Comparison of ENCODE assay signal across 8 mouse cellular contexts in the genomic region with DNA sequence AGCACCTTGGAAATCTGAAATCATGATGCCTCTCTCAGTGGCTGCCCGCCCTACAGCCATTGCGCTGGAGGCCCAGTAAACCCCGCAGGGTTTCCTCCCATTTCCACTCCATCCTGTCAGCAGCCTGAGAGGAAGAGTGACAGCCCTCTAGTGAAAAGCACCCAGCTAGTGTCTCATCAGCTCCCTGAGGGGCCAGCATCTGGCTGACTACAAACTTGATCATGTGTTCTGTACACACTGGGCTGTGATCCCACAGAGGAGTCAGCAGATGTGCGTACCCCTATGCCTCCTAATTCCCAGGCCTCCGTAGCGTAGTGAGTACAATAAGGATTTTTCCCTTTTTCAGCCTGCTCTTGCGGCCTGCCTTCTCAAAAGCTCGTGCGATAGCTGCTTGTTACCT. TPM values are rescaled to one million over a fixed set of nuclear protein-coding genes. Genes with fewer than 3 reads are reported as not detected.
DNase-seq lines count a peak whose midpoint lies in the region; ATAC-seq and TF ChIP-seq lines count a peak whose summit lies in the region.

No protein-coding gene starts in this region.

- no peak for TF ChIP-seq CTCF in intestine, postnatal 0 days (IDR thresholded peaks at IDR 0.05; ENCODE audit: low read depth)

- H3K4me2 ChIP-seq in intestine, postnatal 0 days (replicated peaks; ENCODE audit: low read depth) = no peak overlapping the region; the same call in 1 of the 2 replicates

- H3K4me3 ChIP-seq in heart, embryonic 10.5 days = no peak overlapping the region
- no peak overlapping the region for H3K4me3 ChIP-seq in intestine, postnatal 0 days (ENCODE audit: low read depth, low read length)

- DNase-seq in 3T3-L1 (ENCODE audit: low read depth, low spot score) (peak; percentile 62), 416B (ENCODE audit: low read depth) (peak; percentile 39)
- DNase-seq in heart, embryonic 10.5 days (ENCODE audit: low spot score) = no peak
- DNase-seq in adrenal gland, postnatal 10 days = no peak
- no peak for DNase-seq in frontal cortex, postnatal 14 days (ENCODE audit: low spot score in 2 of 2)
- no peak for DNase-seq in frontal cortex, postnatal 36 days (ENCODE audit: low spot score in 2 of 2)
- DNase-seq in kidney, adult 18-20 months = no peak

- ATAC-seq in intestine, postnatal 0 days = no peak

- WGBS in heart, embryonic 10.5 days = 65% methylated on average over 9 of the region's 9 CpGs
- 68% methylated on average over 9 of the region's 9 CpGs for WGBS in intestine, postnatal 0 days

- 0 out of 2 replicates have a peak, but pooled peaks cover 3% of the 10 kb centered on the region for H3K36me3 ChIP-seq in heart, embryonic 10.5 days
- H3K36me3 ChIP-seq in intestine, postnatal 0 days (ENCODE audit: control insufficient read depth, insufficient read depth) = no peaks in the 10 kb centered on the region

- peaks cover 9% of the 10 kb centered on the region; the same call in 1 of the 2 replicates for H3K27me3 ChIP-seq in heart, embryonic 10.5 days (ENCODE audit: insufficient read depth, poor library complexity, severe bottlenecking)
- no peaks in the 10 kb centered on the region for H3K27me3 ChIP-seq in intestine, postnatal 0 days (replicated peaks; ENCODE audit: control insufficient read depth, insufficient read depth, low read length)

- H3K9me3 ChIP-seq in heart, embryonic 10.5 days = no peaks in the 10 kb centered on the region
- no peaks in the 10 kb centered on the region for H3K9me3 ChIP-seq in intestine, postnatal 0 days (ENCODE audit: control insufficient read depth)

- 0 out of 2 replicates have a peak overlapping the region, but pooled peaks have one; percentile 22 for H3K27ac ChIP-seq in heart, embryonic 10.5 days
- H3K27ac ChIP-seq in intestine, postnatal 0 days (ENCODE audit: low read depth, low read length) = peak overlapping the region; percentile 35; the same call in 1 of the 2 replicates

- H3K4me1 ChIP-seq in heart, embryonic 10.5 days = peaks cover 73% of the 10 kb centered on the region
- 0 out of 2 replicates have a peak, but pooled peaks cover 4% of the 10 kb centered on the region for H3K4me1 ChIP-seq in intestine, postnatal 0 days (replicated peaks; ENCODE audit: control insufficient read depth, insufficient read depth, low read length)

- no peak overlapping the region for H3K9ac ChIP-seq in intestine, postnatal 0 days (ENCODE audit: low read depth, low read length)

RNA-seq across cellular contexts. Expression of a gene that starts 25.6 kb away (rescaled TPM):
- polyA plus RNA-seq in heart, embryonic 10.5 days (2016; fragmentation: Nextera tagmentation; extraction: Ambion mirVana) = 44.7 and 59.3 TPM in 2 replicates
- polyA plus RNA-seq in intestine, postnatal 0 days (2015; fragmentation: Nextera tagmentation; extraction: Ambion mirVana) = 44.0 and 48.7 TPM in 2 replicates
- 10 to 100 TPM; 60.1 to 67.6 TPM for total RNA-seq in adrenal gland, postnatal 10 days (2021)

Comparison
In these comparisons a context has a peak if more than half of its experiments do, and no peak if none do; other contexts are left out.
1. DNase-seq: peak in 3T3-L1 (single experiment) and 416B (single experiment); none in heart, embryonic 10.5 days (single experiment), adrenal gland, postnatal 10 days (single experiment), frontal cortex, postnatal 14 days (0 of 2), frontal cortex, postnatal 36 days (0 of 2) and kidney, adult 18-20 months (single experiment).